Mouse (Mus musculus) C2C12 (cell line): ENCODE measurements around the gene Cit. TPM values are rescaled to one million over a fixed set of nuclear protein-coding genes. Genes with fewer than 3 reads are reported as not detected.

ENCODE experiments used
- H3K27me3 ChIP-seq: one replicate; pipeline ENCODE4 v1.6.1; 2011; ENCODE audit not compliant: control insufficient read depth, insufficient read depth, insufficient read length
- H3K36me3 ChIP-seq: one replicate; pipeline ENCODE4 v1.6.1; 2011; ENCODE audit not compliant: control insufficient read depth, insufficient read depth
- H3K4me3 ChIP-seq: one replicate; pipeline ENCODE4 v1.5.1; 2011; ENCODE audit warnings: mild to moderate bottlenecking, control low read depth; ENCODE audit not compliant: poor library complexity, insufficient read depth, severe bottlenecking
- H3K79me2 ChIP-seq: one replicate; pipeline ENCODE4 v1.6.1; 2011; ENCODE audit not compliant: control insufficient read depth, insufficient read depth
- H3K79me3 ChIP-seq: one replicate; pipeline ENCODE4 v1.6.1; 2011; ENCODE audit warnings: low read depth, control low read depth
- H3ac ChIP-seq: one replicate; pipeline ENCODE3; 2011; ENCODE audit warnings: low read depth; ENCODE audit not compliant: control insufficient read depth, insufficient read length
- CEBPB ChIP-seq: IDR thresholded peaks from one replicate; pipeline ENCODE4 v1.6.1; 2011; ENCODE audit warnings: low read depth, mild to moderate bottlenecking, control low read depth, moderate library complexity
- CTCF ChIP-seq: IDR thresholded peaks from one replicate; pipeline ENCODE4 v1.5.1; 2011; ENCODE audit not compliant: control insufficient read depth, insufficient read depth, insufficient read length
- FOSL1 ChIP-seq: IDR thresholded peaks from one replicate; pipeline ENCODE4 v1.8.0; 2011; ENCODE audit warnings: mild to moderate bottlenecking, low read length; ENCODE audit not compliant: poor library complexity, insufficient read depth, severe bottlenecking
- MAX ChIP-seq: IDR thresholded peaks from one replicate; pipeline ENCODE4 v1.6.1; 2011; ENCODE audit warnings: mild to moderate bottlenecking, control low read depth
- MYOD1 ChIP-seq: IDR thresholded peaks from one replicate; pipeline ENCODE4 v1.6.1; 2011; ENCODE audit warnings: low read depth; ENCODE audit not compliant: control insufficient read depth, insufficient read length
- MYOG ChIP-seq: IDR thresholded peaks from one replicate; pipeline ENCODE4 v1.6.1; 2011; ENCODE audit not compliant: control insufficient read depth, insufficient read length; ENCODE audit errors: extremely low read depth
- USF1 ChIP-seq: IDR thresholded peaks from one replicate; pipeline ENCODE4 v1.6.1; 2011; ENCODE audit warnings: low read depth, mild to moderate bottlenecking, control low read depth, moderate library complexity
- polyA plus RNA-seq: library from polyadenylated mRNA; unstranded; fragments of >200 nt; fragmentation: generic; extraction: Trizol; gene quantifications from one replicate; pipeline ENCODE4 v1.2.1, GENCODE M21; 2012; ENCODE audit warnings: missing spikeins

The Cit gene
- polyA plus RNA-seq, 1 experiment: 19.9 TPM

GRCm38 (mm10) chr5:115921990-115922389 is 76.9 kb downstream of the Cit start:
- Histone ChIP-seq H3K79me2 (no peaks in the 10 kb centered on the region), H3K27me3 (no peaks in the 10 kb centered on the region), H3K36me3 (peaks cover 10% of the 10 kb centered on the region), H3K79me3 (no peaks in the 10 kb centered on the region), H3K4me3 (no peak overlapping the region), H3ac (no peak overlapping the region)
- TF ChIP-seq MYOD1 (no peak), CTCF (no peak), MYOG (no peak), MAX (no peak), FOSL1 (no peak), USF1 (no peak), CEBPB (no peak)

DNA sequence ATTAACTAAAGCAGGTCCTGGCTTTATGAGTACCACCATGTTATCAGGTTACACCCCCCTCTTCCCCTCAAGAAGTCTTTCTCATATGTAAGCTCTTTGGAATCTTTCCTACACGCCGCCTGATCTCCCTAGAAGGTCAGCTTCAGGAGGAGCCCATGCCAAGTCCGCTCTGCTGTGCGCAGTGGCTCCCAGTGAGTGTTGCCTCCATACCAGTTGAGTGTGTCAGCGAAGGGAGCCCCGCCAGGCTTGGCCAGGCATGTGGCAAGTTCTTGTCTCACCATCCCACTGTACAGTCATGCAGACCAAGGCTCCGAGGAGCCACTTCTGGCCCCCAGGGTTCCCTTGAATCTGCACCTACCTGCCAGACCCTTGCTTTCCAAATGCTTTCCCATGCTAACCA is 79.9 kb downstream of the Cit start:
- Histone ChIP-seq H3K27me3 (no peaks in the 10 kb centered on the region), H3K36me3 (peaks cover 20% of the 10 kb centered on the region), H3K4me3 (no peak overlapping the region), H3K79me2 (no peaks in the 10 kb centered on the region), H3ac (no peak overlapping the region), H3K79me3 (no peaks in the 10 kb centered on the region)
- no peak for TF ChIP-seq MYOD1
- no peak for TF ChIP-seq CEBPB
- TF ChIP-seq MYOG: no peak
- TF ChIP-seq MAX: no peak
- no peak for TF ChIP-seq FOSL1
- TF ChIP-seq CTCF: no peak
- no peak for TF ChIP-seq USF1

DNA sequence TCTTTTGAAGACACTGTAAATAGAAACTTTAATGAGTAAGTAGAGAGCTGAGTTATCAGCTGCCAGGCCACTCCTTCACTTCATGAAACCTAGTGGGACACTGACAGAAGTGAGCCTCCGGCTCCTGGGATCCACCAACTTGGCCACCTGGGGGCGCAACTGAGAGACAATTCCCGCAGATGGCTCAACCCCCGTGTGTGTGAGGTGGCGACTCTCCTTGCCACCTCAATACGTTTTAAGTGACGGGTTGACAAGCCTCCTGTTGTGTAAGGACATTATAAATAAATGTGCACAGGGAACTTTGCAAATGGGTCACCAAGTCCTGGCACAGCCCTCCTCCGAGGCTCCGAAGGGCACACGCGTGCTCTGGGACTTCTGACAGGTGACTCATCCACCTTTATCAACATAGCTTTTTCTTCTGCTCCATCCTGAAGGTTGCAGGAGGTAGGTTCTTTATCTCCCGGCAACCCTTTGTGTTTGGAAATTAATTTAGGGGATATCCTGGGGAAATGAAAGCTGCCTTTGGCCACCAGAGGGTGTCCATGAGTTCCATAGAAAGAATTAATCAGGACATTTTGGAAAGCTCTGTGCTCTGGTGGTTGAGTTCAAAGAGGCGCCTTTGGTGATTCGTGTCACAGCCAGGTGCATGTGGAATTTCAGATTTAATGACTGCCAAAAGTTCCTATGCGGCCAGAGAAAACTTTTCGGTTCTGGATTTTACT is 83.9 kb downstream of the Cit start:
- Histone ChIP-seq H3K4me3 (no peak overlapping the region), H3K27me3 (no peaks in the 10 kb centered on the region), H3K79me3 (no peaks in the 10 kb centered on the region), H3K36me3 (peaks cover 50% of the 10 kb centered on the region), H3K79me2 (no peaks in the 10 kb centered on the region), H3ac (no peak overlapping the region)
- TF ChIP-seq MYOG: no peak
- TF ChIP-seq CTCF: no peak
- no peak for TF ChIP-seq USF1
- TF ChIP-seq MAX: no peak
- no peak for TF ChIP-seq MYOD1
- no peak for TF ChIP-seq FOSL1
- TF ChIP-seq CEBPB: no peak

DNA sequence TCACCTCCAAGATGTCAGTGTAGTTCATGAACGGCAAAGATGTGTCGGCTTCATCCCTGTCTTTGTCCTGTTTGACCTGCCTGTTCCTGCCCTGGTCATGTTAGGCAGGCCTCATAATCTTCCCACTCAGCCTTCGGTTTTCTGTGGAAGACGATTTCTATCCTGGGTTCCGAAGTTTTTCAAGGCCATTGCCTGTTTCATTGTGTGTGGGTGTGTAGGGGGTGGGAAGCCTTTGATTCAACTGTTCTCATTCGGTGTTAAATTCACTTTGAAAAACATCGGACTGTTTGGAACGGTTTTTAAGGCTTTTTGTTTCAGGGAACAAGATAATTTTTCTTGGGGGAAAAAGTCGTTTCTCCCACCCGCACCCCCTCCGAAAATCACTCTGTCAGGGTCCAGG is 87.2 kb downstream of the Cit start:
- no peaks in the 10 kb centered on the region for H3K27me3 ChIP-seq
- no peak overlapping the region for H3K4me3 ChIP-seq
- no peak for TF ChIP-seq MYOD1
- peaks cover 57% of the 10 kb centered on the region for H3K36me3 ChIP-seq
- no peak overlapping the region for H3ac ChIP-seq
- no peaks in the 10 kb centered on the region for H3K79me2 ChIP-seq
- no peaks in the 10 kb centered on the region for H3K79me3 ChIP-seq

- Histone ChIP-seq H3K27me3 (no peaks in the 10 kb centered on the region), H3K79me2 (no peaks in the 10 kb centered on the region), H3K36me3 (peaks cover 77% of the 10 kb centered on the region), H3K4me3 (no peak overlapping the region), H3K79me3 (no peaks in the 10 kb centered on the region), H3ac (no peak overlapping the region)
- TF ChIP-seq FOSL1 (no peak), MAX (no peak), MYOG (no peak), USF1 (no peak), MYOD1 (no peak), CTCF (no peak), CEBPB (no peak)
Measured at GRCm38 (mm10) chr5:115936851-115937250, 91.8 kb downstream of the Cit start.

GRCm38 (mm10) chr5:115937566-115937965 is 92.5 kb downstream of the Cit start:
- Histone ChIP-seq H3K27me3 (no peaks in the 10 kb centered on the region), H3K79me3 (no peaks in the 10 kb centered on the region), H3K79me2 (no peaks in the 10 kb centered on the region), H3K36me3 (peaks cover 74% of the 10 kb centered on the region), H3K4me3 (no peak overlapping the region), H3ac (no peak overlapping the region)
- TF ChIP-seq MYOD1 (no peak), FOSL1 (no peak), USF1 (no peak), CTCF (no peak), MYOG (no peak), MAX (no peak), CEBPB (no peak)
